Mouse (Mus musculus) lung, embryonic 16.5 days (tissue): ENCODE results near the gene Bicdl2. TPM values are rescaled to one million over a fixed set of nuclear protein-coding genes. Genes with fewer than 3 reads are reported as not detected.

Experiments
- polyA plus RNA-seq: library from polyadenylated mRNA; unstranded; fragments of >200 nt; fragmentation: Nextera tagmentation; extraction: Ambion mirVana; gene quantifications from 2 replicates; pipeline ENCODE4 v1.2.1, GENCODE M21; 2015

Bicdl2 gene
- polyA plus RNA-seq, 1 experiment from 2014 or later, result 4.3 TPM

Other genes with a start within 250 kb of the Bicdl2 start
- not detected in 2 replicates for gene Vmn2r117, start 180.8 kb upstream of the Bicdl2 start, polyA plus RNA-seq
- gene Zfp213, start 96.3 kb upstream of the Bicdl2 start, polyA plus RNA-seq, result 17.4 and 21.7 TPM in 2 replicates
- 12.9 TPM in 2 replicates for gene Zfp13, start 61.0 kb upstream of the Bicdl2 start, polyA plus RNA-seq
- 0.26 and 0.36 TPM in 2 replicates for gene Zscan10, start 59.6 kb upstream of the Bicdl2 start, polyA plus RNA-seq
- gene Mmp25, start 15.2 kb upstream of the Bicdl2 start, polyA plus RNA-seq, result 0.49 and 0.78 TPM in 2 replicates
- 88.4 and 90.6 TPM in 2 replicates for gene Hcfc1r1, start 13.1 kb downstream of the Bicdl2 start, polyA plus RNA-seq
- gene Thoc6, start 13.4 kb downstream of the Bicdl2 start, polyA plus RNA-seq, result 49.2 and 50.3 TPM in 2 replicates
- 22.0 and 23.1 TPM in 2 replicates for gene Tnfrsf12a, start 17.0 kb downstream of the Bicdl2 start, polyA plus RNA-seq
- gene Cldn6, start 18.7 kb downstream of the Bicdl2 start, polyA plus RNA-seq, result 196 and 206 TPM in 2 replicates
- 2.4 and 2.6 TPM in 2 replicates for gene Cldn9, start 23.5 kb downstream of the Bicdl2 start, polyA plus RNA-seq
- gene 1520401A03Rik, start 62.3 kb downstream of the Bicdl2 start, polyA plus RNA-seq, result 0.14 TPM in 1 of 2 replicates, not detected in the other
- 58.2 and 58.8 TPM in 2 replicates for gene Pkmyt1, start 65.8 kb downstream of the Bicdl2 start, polyA plus RNA-seq
- gene Paqr4, start 80.4 kb downstream of the Bicdl2 start, polyA plus RNA-seq, result 51.8 and 52.7 TPM in 2 replicates
- gene Kremen2, start 85.3 kb downstream of the Bicdl2 start, polyA plus RNA-seq, result 0.25 and 0.83 TPM in 2 replicates
- 61.3 and 65.2 TPM in 2 replicates for gene Flywch1, start 111.1 kb downstream of the Bicdl2 start, polyA plus RNA-seq
- gene Flywch2, start 125.6 kb downstream of the Bicdl2 start, polyA plus RNA-seq, result 29.0 and 31.4 TPM in 2 replicates
- gene Srrm2, start 130.0 kb downstream of the Bicdl2 start, polyA plus RNA-seq, result 411 and 414 TPM in 2 replicates
- 980 and 1,001 TPM in 2 replicates for gene Elob, start 168.6 kb downstream of the Bicdl2 start, polyA plus RNA-seq
- gene Prss33, start 175.6 kb downstream of the Bicdl2 start, polyA plus RNA-seq, result not detected in 2 replicates
- 0.41 TPM in 1 of 2 replicates, not detected in the other for gene Prss32, start 183.3 kb downstream of the Bicdl2 start, polyA plus RNA-seq
- 0.75 and 0.99 TPM in 2 replicates for gene Prss41, start 183.7 kb downstream of the Bicdl2 start, polyA plus RNA-seq
- not detected in 2 replicates for gene Prss21, start 207.6 kb downstream of the Bicdl2 start, polyA plus RNA-seq
- gene Dcpp1, start 220.4 kb downstream of the Bicdl2 start, polyA plus RNA-seq, result not detected in 2 replicates
- gene Dcpp2, start 220.4 kb downstream of the Bicdl2 start, polyA plus RNA-seq, result not detected in 2 replicates